Mouse (Mus musculus) CD4-positive, CD25-positive, alpha-beta regulatory T cell, adult 2 months (primary cell): ENCODE measurements around the gene Gm5592.
"Not testable (repeated sequence)": the region's sequence is repeated elsewhere in the genome, so short reads cannot be mapped to it uniquely, and the experiment has no call there.

Source experiments
- DNase-seq: peaks from one replicate; pipeline ENCODE4 v3.0.0-alpha.2; 2012; ENCODE audit warnings: low read depth, low spot score

Gm5592 gene

DNA sequence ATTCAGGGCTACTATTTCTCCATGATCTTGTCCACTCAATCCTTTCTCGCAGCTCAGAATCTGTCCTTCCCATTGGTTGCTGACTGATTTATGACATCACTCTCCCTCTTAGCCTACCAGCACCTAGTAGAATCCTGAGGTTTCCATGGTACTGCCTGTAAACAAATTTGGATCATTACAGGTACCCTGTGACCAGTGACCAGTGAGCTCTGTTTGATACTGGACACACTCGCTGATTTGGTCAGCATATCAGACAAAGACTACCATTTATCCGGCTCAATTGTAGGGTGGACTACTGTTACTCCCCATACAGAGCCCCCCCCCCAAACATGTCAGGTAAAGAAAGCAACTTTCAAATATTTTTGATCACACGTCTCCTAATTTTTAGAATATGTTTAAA, at the start of gene Gm5592:
Gm5592 (plus strand) TSS at position 301 of the 400 bp plus-strand sequence.
- DNase-seq: not testable (repeated sequence)

DNA sequence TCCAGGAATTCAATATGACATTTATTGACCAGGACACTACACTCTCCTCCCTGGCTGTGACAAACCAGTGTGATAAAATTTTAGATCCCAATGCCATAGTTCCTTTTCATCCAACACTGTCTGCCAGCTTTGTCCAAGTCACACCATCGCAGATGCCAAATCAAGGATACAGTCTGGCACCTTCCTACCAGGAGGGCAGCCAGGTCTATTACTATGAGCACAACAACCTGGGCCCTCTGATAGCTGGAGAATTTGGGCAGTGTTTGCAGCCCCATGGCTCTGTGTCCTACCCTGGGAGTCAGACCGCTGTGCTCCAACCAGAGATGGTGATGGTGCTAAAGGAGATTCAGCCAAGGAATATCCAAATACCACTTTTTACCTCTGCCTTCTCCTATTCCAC, 2.2 kb downstream of the Gm5592 start:
- not testable (repeated sequence) for DNase-seq

DNA sequence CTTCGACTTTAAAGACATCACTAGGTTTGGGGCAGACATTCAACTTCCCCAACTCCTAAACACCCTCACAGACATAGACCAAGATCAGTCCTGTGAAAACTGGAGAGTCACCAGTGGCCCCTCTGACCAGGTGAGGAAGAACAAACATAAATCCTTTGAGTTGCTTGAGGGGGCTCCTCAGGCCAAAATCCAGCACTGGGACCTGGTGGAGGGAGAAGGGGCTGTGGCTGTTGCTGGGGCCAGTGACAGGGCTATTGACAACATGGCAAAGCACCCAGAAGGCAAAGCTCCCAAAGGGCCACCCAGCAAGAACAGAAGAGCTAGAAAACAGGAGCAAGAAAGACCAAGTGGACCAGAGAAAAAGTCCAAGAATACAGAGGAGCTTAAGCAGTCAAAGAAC, 4.2 kb downstream of the Gm5592 start:
- not testable (repeated sequence) for DNase-seq

DNA sequence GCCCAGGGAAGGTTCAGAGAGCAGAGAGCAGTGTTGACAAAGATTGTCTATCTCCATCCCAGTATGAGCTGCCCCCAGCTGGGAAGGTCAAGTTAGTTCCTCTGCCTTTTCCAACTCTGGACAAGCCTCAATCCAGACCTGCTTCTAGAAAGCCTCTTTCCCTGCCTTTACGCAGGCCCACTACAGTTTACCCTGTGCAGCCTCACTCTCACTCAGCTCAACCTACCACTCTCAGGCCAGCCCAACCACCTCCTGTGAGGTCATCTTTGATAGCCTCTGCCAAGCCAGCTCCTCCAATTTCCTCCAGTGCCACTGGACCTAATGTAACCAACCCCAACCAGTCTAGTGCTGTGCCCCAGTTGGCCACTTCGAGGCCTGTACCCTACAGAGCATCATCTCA, 4.9 kb downstream of the Gm5592 start:
- DNase-seq: not testable (repeated sequence)

DNA sequence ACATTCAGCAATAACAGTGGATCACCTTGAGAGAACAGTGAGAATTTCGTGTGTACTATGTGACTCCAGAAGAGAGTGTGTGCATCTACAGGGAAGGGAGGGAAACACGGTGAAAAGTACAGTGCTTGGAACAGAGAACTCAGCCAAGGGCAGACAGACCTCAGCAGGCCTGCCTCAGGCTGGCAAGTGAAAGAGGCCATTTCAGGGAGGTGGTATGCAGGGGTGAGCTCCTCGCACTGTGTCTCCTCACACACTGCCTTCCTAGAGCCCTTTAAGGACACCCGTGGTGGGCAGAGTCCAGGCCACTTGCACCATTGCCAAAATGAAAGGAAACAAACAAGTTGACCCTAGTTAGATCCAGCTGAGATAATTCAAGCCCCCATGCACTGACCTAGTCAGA, 40.0 kb downstream of the Gm5592 start:
- DNase-seq: no peak
